Mouse (Mus musculus) CH12.LX (cell line): ENCODE results near the gene Flt3l.

Source experiments
- CTCF ChIP-seq, 2 experiments: IDR thresholded peaks in 1 of 2; conservative IDR thresholded peaks in 1 of 2; 2 replicates each; pipeline ENCODE4 v1.5.1; 2011 to 2012; ENCODE audit warnings: low read depth in 2 of 2, low read length in 2 of 2, improper control_type of control experiment in 1 of 2, inconsistent platforms in 1 of 2, mild to moderate bottlenecking in 1 of 2, moderate library complexity in 1 of 2
- EP300 ChIP-seq: IDR thresholded peaks from 2 replicates; pipeline ENCODE4 v1.6.1; 2011; ENCODE audit warnings: low read length, improper control_type of control experiment
- JUND ChIP-seq: conservative IDR thresholded peaks from 2 replicates; pipeline ENCODE4 v1.6.1; 2011; ENCODE audit warnings: low read depth, low read length, improper control_type of control experiment
- KAT2A ChIP-seq: IDR thresholded peaks from 2 replicates; pipeline ENCODE4 v1.6.1; 2012; ENCODE audit warnings: low read length, improper control_type of control experiment, inconsistent platforms; ENCODE audit not compliant: insufficient replicate concordance
- MAFK ChIP-seq: IDR thresholded peaks from 2 replicates; pipeline ENCODE4 v1.6.1; 2011; ENCODE audit warnings: low read length, improper control_type of control experiment; ENCODE audit not compliant: insufficient replicate concordance
- MXI1 ChIP-seq: IDR thresholded peaks from 2 replicates; pipeline ENCODE4 v1.6.1; 2011; ENCODE audit warnings: mild to moderate bottlenecking, low read depth, low read length, improper control_type of control experiment
- MYC ChIP-seq: IDR thresholded peaks from 2 replicates; pipeline ENCODE4 v1.6.1; 2011; ENCODE audit warnings: low read depth, mild to moderate bottlenecking, improper control_type of control experiment, low read length
- NRF1 ChIP-seq: IDR thresholded peaks from 2 replicates; pipeline ENCODE4 v1.6.1; 2014; ENCODE audit warnings: low read depth, mild to moderate bottlenecking, inconsistent platforms, low read length, improper control_type of control experiment, moderate library complexity
- POLR2A ChIP-seq: IDR thresholded peaks from 2 replicates; pipeline ENCODE4 v1.6.1; 2011; ENCODE audit warnings: low read depth, mild to moderate bottlenecking, improper control_type of control experiment, low read length
- TBP ChIP-seq: conservative IDR thresholded peaks from 2 replicates; pipeline ENCODE4 v1.6.1; 2011; ENCODE audit warnings: low read depth, low read length, improper control_type of control experiment
- UBTF ChIP-seq: IDR thresholded peaks from 2 replicates; pipeline ENCODE4 v1.6.1; 2012; ENCODE audit warnings: low read depth, mild to moderate bottlenecking, inconsistent platforms, low read length, improper control_type of control experiment, moderate library complexity
- USF1 ChIP-seq: IDR thresholded peaks from 2 replicates; pipeline ENCODE4 v1.6.1; 2014; ENCODE audit warnings: low read depth, mild to moderate bottlenecking, inconsistent platforms, low read length, improper control_type of control experiment
- USF2 ChIP-seq: conservative IDR thresholded peaks from 2 replicates; pipeline ENCODE4 v1.6.1; 2011; ENCODE audit warnings: low read depth, low read length, improper control_type of control experiment
- ZNF384 ChIP-seq: IDR thresholded peaks from 2 replicates; pipeline ENCODE4 v1.6.1; 2012; ENCODE audit warnings: low read depth, low read length, improper control_type of control experiment, inconsistent platforms

DNA sequence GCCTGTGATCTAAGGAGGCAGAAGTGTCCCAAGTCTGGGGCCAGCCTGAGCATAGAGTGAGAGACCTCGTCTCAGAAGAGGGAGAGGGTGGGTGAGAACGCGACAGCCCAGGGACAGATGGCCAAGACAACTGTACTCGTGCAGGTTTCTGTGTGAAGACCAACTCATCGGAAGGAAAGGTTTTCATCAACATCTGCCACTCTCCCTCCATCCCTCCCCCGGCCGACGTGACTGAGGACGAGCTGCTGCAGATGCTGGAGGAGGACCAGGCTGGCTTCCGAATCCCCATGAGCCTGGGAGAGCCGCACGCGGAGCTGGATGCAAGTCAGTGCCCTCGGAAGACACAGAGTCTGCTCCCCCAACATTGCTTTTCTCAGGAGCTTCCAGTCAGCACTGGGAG, 21.2 kb upstream of the Flt3l start:
- no peak for TF ChIP-seq TBP
- TF ChIP-seq ZNF384: no peak
- TF ChIP-seq USF2: no peak
- no peak for TF ChIP-seq MAFK
- no peak for TF ChIP-seq MYC
- no peak for TF ChIP-seq POLR2A
- no peak for TF ChIP-seq CTCF (conservative IDR thresholded peaks at IDR 0.05 in 1 of 2, IDR thresholded peaks at IDR 0.05 in 1 of 2; ENCODE audit: low read depth in 2 of 2, low read length in 2 of 2)
- TF ChIP-seq NRF1: no peak
- no peak for TF ChIP-seq KAT2A
- no peak for TF ChIP-seq USF1
- TF ChIP-seq JUND: no peak
- no peak for TF ChIP-seq EP300
- TF ChIP-seq UBTF: no peak
- TF ChIP-seq MXI1: no peak
